Mouse (Mus musculus): ENCODE measurements around the gene Ehd2. TPM values are rescaled to one million over a fixed set of nuclear protein-coding genes. Genes with fewer than 3 reads are reported as not detected.

Gene Ehd2
- polyA plus RNA-seq (2017; shearing (Covaris generic)) = not detected

DNA sequence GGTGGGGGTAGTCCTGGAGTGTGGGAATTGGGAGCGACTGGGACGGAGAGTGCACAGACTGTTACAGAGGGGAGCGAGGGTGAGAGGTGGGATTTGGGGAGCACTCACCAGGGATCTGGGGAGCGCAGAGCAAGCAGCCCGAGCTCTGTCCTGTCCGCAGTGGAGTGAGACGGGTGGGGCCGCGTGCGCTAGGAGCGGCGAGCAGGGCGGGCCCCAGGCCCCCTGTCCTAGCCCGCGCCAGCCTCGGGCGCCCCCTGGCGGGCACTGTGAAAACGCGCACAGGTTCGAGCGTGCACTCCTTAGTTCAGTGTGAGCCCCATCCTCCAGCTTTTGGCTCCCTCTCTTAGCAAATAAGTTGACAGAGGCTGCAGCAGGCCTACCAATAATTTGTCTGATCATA is at the start of gene Ehd2:
Gene Ehd2 (minus strand): TSS at position 256 of the 400 bp plus-strand sequence.

GRCm38 (mm10) chr7:15945721-15946536 is 21.4 kb downstream of the Ehd2 start, which contains the start of gene Nop53:
Gene Nop53 (minus strand): TSS chr7:15946074.

GRCm38 (mm10) chr7:15922220-15922773 is 45.1 kb downstream of the Ehd2 start, which contains the start of gene Selenow:
Gene Selenow (minus strand): TSS chr7:15922402.

Other genes starting within 250 kb of the Ehd2 start
- not detected for gene Obox5, start 217.4 kb downstream of the Ehd2 start, polyA plus RNA-seq (2017; shearing (Covaris generic))
- not detected for gene Obox6, start 127.9 kb downstream of the Ehd2 start, polyA plus RNA-seq (2017; shearing (Covaris generic))
- gene Crx, start 87.6 kb downstream of the Ehd2 start, polyA plus RNA-seq (2017; shearing (Covaris generic)) = not detected
- not detected for gene Crxos, start 85.0 kb downstream of the Ehd2 start, polyA plus RNA-seq (2017; shearing (Covaris generic))
- gene Selenow, start 45.2 kb downstream of the Ehd2 start, polyA plus RNA-seq (2017; shearing (Covaris generic)) = 472 TPM
- gene Nop53, start 21.5 kb downstream of the Ehd2 start, polyA plus RNA-seq (2017; shearing (Covaris generic)) = 786 TPM
- 6.9 TPM for gene Bicra, start 80.4 kb upstream of the Ehd2 start, polyA plus RNA-seq (2017; shearing (Covaris generic))
- gene Zfp541, start 94.2 kb upstream of the Ehd2 start, polyA plus RNA-seq (2017; shearing (Covaris generic)) = 0.07 TPM
- 324 TPM for gene Napa, start 130.9 kb upstream of the Ehd2 start, polyA plus RNA-seq (2017; shearing (Covaris generic))
- 22.8 TPM for gene Kptn, start 152.3 kb upstream of the Ehd2 start, polyA plus RNA-seq (2017; shearing (Covaris generic))
- not detected for gene Slc8a2, start 162.3 kb upstream of the Ehd2 start, polyA plus RNA-seq (2017; shearing (Covaris generic))
- gene Meis3, start 207.5 kb upstream of the Ehd2 start, polyA plus RNA-seq (2017; shearing (Covaris generic)) = 54.5 TPM

Measured in naive thymus-derived CD4-positive, alpha-beta T cell, adult 5 months (primary cell).